In genomic region chr13:6159412-6159811, GRCm38 (mm10) we compare ENCODE assay signal across 16 mouse cellular contexts.
DNase-seq lines count a peak whose midpoint lies in the region; ATAC-seq and TF ChIP-seq lines count a peak whose summit lies in the region.
"Had no signal": no experiment of that assay in that cellular context is flagged by ENCODE, and none has a peak within 500 bp of the region (broad histone marks: within the 10 kb centered on the region; RNA-seq: fewer than 3 reads in every experiment).

No protein-coding gene starts in this region.

- WGBS in hindbrain, embryonic 14.5 days = 13% methylated on average over 2 of the region's 2 CpGs
- WGBS in midbrain, embryonic 13.5 days = 13% methylated on average over 2 of the region's 2 CpGs
- WGBS in lung, adult 2 months = 46% methylated on average over 2 of the region's 2 CpGs

- TF ChIP-seq EP300 in CH12.LX (IDR thresholded peaks at IDR 0.05; ENCODE audit: low read length) = no peak

- TF ChIP-seq RAD21 in CH12.LX (IDR thresholded peaks at IDR 0.05; ENCODE audit: low read depth, low read length) = no peak

- ATAC-seq in hindbrain, embryonic 14.5 days (ENCODE audit: low FRiP score) = peak; percentile 82
- peak; percentile 85 for ATAC-seq in midbrain, embryonic 13.5 days

- in situ Hi-C loops in CH12.LX (cut with MboI; ENCODE audit: low pct_ligation_motif_present, low pct_unique_long_range_greater_than_20kb, low sequenced_read_pairs) = no loop called here

- no peaks in the 10 kb centered on the region for H3K9me3 ChIP-seq in CH12.LX (replicated peaks; ENCODE audit: low read length)
- no peaks in the 10 kb centered on the region for H3K9me3 ChIP-seq in hindbrain, embryonic 14.5 days (ENCODE audit: control insufficient read depth, low read length)
- H3K9me3 ChIP-seq in midbrain, embryonic 13.5 days = no peaks in the 10 kb centered on the region
- H3K9me3 ChIP-seq: embryonic facial prominence, embryonic 13.5 days; liver, embryonic 15.5 days had no signal

- dilution Hi-C loops in CH12.LX (cut with MboI; ENCODE audit: extremely low pct_ligation_motif_present, extremely low pct_unique_long_range_greater_than_20kb, low sequenced_read_pairs) = no loop called here

- H3K4me3 ChIP-seq in CH12.LX (replicated peaks in 1 of 3; ENCODE audit: low read depth in 2 of 3, low read length in 2 of 3, poor library complexity in 1 of 3) = no peak overlapping the region
- no peak overlapping the region for H3K4me3 ChIP-seq in hindbrain, embryonic 14.5 days (replicated peaks; ENCODE audit: low read length)
- no peak overlapping the region for H3K4me3 ChIP-seq in midbrain, embryonic 13.5 days (replicated peaks)
- no peak overlapping the region for H3K4me3 ChIP-seq in lung, adult 2 months (replicated peaks; ENCODE audit: extremely low read depth, low read depth, low read length)
- H3K4me3 ChIP-seq: embryonic facial prominence, embryonic 13.5 days; layer of hippocampus, adult 2 months; liver, embryonic 15.5 days had no signal

- DNase-seq in CH12.LX (ENCODE audit: extremely low read depth) = peak; percentile 83
- DNase-seq in embryo, embryonic 11 days = peak; percentile 53
- DNase-seq in hindbrain, embryonic 14.5 days (ENCODE audit: low spot score) = peak; percentile 47
- no peak for DNase-seq in yolk sac, embryonic 10.5 days (ENCODE audit: low spot score)
- DNase-seq in lung, adult 2 months = no peak
- no peak for DNase-seq in gastrocnemius, postnatal 4 days (ENCODE audit: low spot score in 2 of 2)
- DNase-seq: cerebellum, adult 2 months; heart, postnatal 10 days; kidney, adult 9 months; lung, postnatal 4 days; right cerebral cortex, postnatal 14 days; thymus, adult 2 months had no signal

- no peak for TF ChIP-seq POLR2A in CH12.LX (IDR thresholded peaks at IDR 0.05; ENCODE audit: low read depth, low read length)
- TF ChIP-seq POLR2A in lung, adult 2 months (IDR thresholded peaks at IDR 0.05; ENCODE audit: borderline replicate concordance, extremely low read depth, low read depth, low read length) = no peak

- no peak for TF ChIP-seq CTCF in CH12.LX (conservative IDR thresholded peaks at IDR 0.05 in 1 of 2, IDR thresholded peaks at IDR 0.05 in 1 of 2; ENCODE audit: low read depth in 2 of 2, low read length in 2 of 2)
- TF ChIP-seq CTCF in lung, adult 2 months (IDR thresholded peaks at IDR 0.05; ENCODE audit: insufficient read depth, low read length) = no peak

- no peaks in the 10 kb centered on the region for H3K27me3 ChIP-seq in CH12.LX (replicated peaks)
- H3K27me3 ChIP-seq in hindbrain, embryonic 14.5 days (ENCODE audit: control insufficient read depth, insufficient read depth, low read length) = no peaks in the 10 kb centered on the region
- H3K27me3 ChIP-seq in midbrain, embryonic 13.5 days = no peaks in the 10 kb centered on the region
- H3K27me3 ChIP-seq: embryonic facial prominence, embryonic 13.5 days; liver, embryonic 15.5 days had no signal

- no peaks in the 10 kb centered on the region for H3K79me2 ChIP-seq in CH12.LX (replicated peaks; ENCODE audit: control insufficient read depth, extremely low read depth, insufficient read depth, poor library complexity, severe bottlenecking)

- H3K36me3 ChIP-seq in CH12.LX (replicated peaks in 1 of 2; ENCODE audit: control insufficient read depth in 1 of 2, insufficient read depth in 1 of 2, low read length in 1 of 2) = no peaks in the 10 kb centered on the region
- no peaks in the 10 kb centered on the region for H3K36me3 ChIP-seq in hindbrain, embryonic 14.5 days (replicated peaks; ENCODE audit: control insufficient read depth, insufficient read depth)
- H3K36me3 ChIP-seq in midbrain, embryonic 13.5 days = no peaks in the 10 kb centered on the region
- H3K36me3 ChIP-seq: embryonic facial prominence, embryonic 13.5 days; liver, embryonic 15.5 days had no signal

- peak overlapping the region; percentile 15; the same call in 1 of the 2 replicates for H3K4me2 ChIP-seq in CH12.LX (ENCODE audit: insufficient read depth, low read depth, poor library complexity, severe bottlenecking)
- no peak overlapping the region for H3K4me2 ChIP-seq in hindbrain, embryonic 14.5 days (replicated peaks)
- no peak overlapping the region for H3K4me2 ChIP-seq in midbrain, embryonic 13.5 days (replicated peaks)
- H3K4me2 ChIP-seq: embryonic facial prominence, embryonic 13.5 days; liver, embryonic 15.5 days had no signal

- H3K27ac ChIP-seq in CH12.LX (ENCODE audit: insufficient read depth, low read depth) = no peak overlapping the region
- H3K27ac ChIP-seq in hindbrain, embryonic 14.5 days = no peak overlapping the region
- H3K27ac ChIP-seq in midbrain, embryonic 13.5 days = no peak overlapping the region
- H3K27ac ChIP-seq: embryonic facial prominence, embryonic 13.5 days; layer of hippocampus, adult 2 months; liver, embryonic 15.5 days had no signal

- H3K9ac ChIP-seq in CH12.LX (ENCODE audit: insufficient read depth, low read depth) = no peak overlapping the region
- no peak overlapping the region for H3K9ac ChIP-seq in hindbrain, embryonic 14.5 days
- H3K9ac ChIP-seq in midbrain, embryonic 13.5 days (replicated peaks) = no peak overlapping the region
- H3K9ac ChIP-seq: embryonic facial prominence, embryonic 13.5 days; liver, embryonic 15.5 days had no signal

- H3K4me1 ChIP-seq in CH12.LX (ENCODE audit: control insufficient read depth in 1 of 2, insufficient read depth in 2 of 2) = peaks cover 5 to 25% of the 10 kb centered on the region in 2 experiments
- H3K4me1 ChIP-seq in hindbrain, embryonic 14.5 days (replicated peaks; ENCODE audit: control insufficient read depth, insufficient read depth, low read length) = peaks cover 12% of the 10 kb centered on the region; the same call in 1 of the 2 replicates
- peaks cover 25% of the 10 kb centered on the region for H3K4me1 ChIP-seq in midbrain, embryonic 13.5 days (replicated peaks)
- H3K4me1 ChIP-seq in lung, adult 2 months (ENCODE audit: control insufficient read depth, insufficient read depth, low read length) = no peaks in the 10 kb centered on the region
- H3K4me1 ChIP-seq: liver, embryonic 15.5 days had no signal

TF ChIP-seq in CH12.LX, 34 proteins besides CTCF, POLR2A, EP300 and RAD21:
- TF ChIP-seq USF1 (IDR thresholded peaks at IDR 0.05; ENCODE audit: low read depth, low read length) (peak; percentile 62), USF2 (conservative IDR thresholded peaks at IDR 0.05; ENCODE audit: low read depth, low read length) (peak; percentile 59; the same call in 1 of the 2 replicates), JUN (IDR thresholded peaks at IDR 0.05; ENCODE audit: insufficient read depth, low read depth, low read length) (no peak)

Comparison
In these comparisons a context has a peak if more than half of its experiments do, and no peak if none do; other contexts are left out.
1. DNase-seq: peak in CH12.LX (single experiment), embryo, embryonic 11 days (single experiment) and hindbrain, embryonic 14.5 days (single experiment); none in yolk sac, embryonic 10.5 days (single experiment), lung, adult 2 months (single experiment) and gastrocnemius, postnatal 4 days (0 of 2).